Mouse (Mus musculus): Measurements from ENCODE around the gene Plrg1. TPM values are rescaled to one million over a fixed set of nuclear protein-coding genes. Genes with fewer than 3 reads are reported as not detected.

The Plrg1 gene
- total RNA-seq, 4 experiments from 2014 or later, result 23.9 to 29.4 (median 27.7) TPM

Other genes with a start within 250 kb of the Plrg1 start
- under 1 TPM in 3 of 4 experiments, not detected in 1; 0.11 to 0.28 (median 0.16) TPM for gene Rbm46, start 179.0 kb upstream of the Plrg1 start, total RNA-seq (2022)
- under 1 TPM; 0.06 to 0.19 (median 0.15) TPM for gene Lrat, start 151.5 kb upstream of the Plrg1 start, total RNA-seq (2022)
- gene Fgg, start 47.8 kb upstream of the Plrg1 start, total RNA-seq (2022), result under 1 TPM in 1 of 4 experiments, not detected in 3; 0.19 TPM
- gene Fga, start 29.4 kb upstream of the Plrg1 start, total RNA-seq (2022), result not detected
- not detected for gene Fgb, start 5.7 kb upstream of the Plrg1 start, total RNA-seq (2022)
- gene Dchs2, start 72.4 kb downstream of the Plrg1 start, total RNA-seq (2022), result under 1 TPM; 0.78 to 0.87 (median 0.81) TPM

Measured in heart, adult 8-10 months (tissue).